Mouse (Mus musculus): ENCODE data around the gene Plcl2. TPM values are rescaled to one million over a fixed set of nuclear protein-coding genes. Genes with fewer than 3 reads are reported as not detected.
"Not testable (repeated sequence)": the region's sequence is repeated elsewhere in the genome, so short reads cannot be mapped to it uniquely, and the experiment has no call there.

Gene Plcl2
- total RNA-seq, 2 experiments from 2014 or later, result 51.9 to 56.6 TPM

GRCm38 (mm10) chr17:50620794-50621537 is 111.8 kb downstream of the Plcl2 start:
- no peak for DNase-seq (ENCODE audit: low spot score in 2 of 2)

- DNase-seq (ENCODE audit: low spot score in 2 of 2), result no peak
Observed at GRCm38 (mm10) chr17:50621996-50622395, 112.8 kb downstream of the Plcl2 start.

GRCm38 (mm10) chr17:50625584-50625983 is 116.4 kb downstream of the Plcl2 start:
- no peak for DNase-seq (ENCODE audit: low spot score in 2 of 2)

- DNase-seq (ENCODE audit: low spot score in 2 of 2), result no peak
Observed at GRCm38 (mm10) chr17:50627658-50628057, 118.5 kb downstream of the Plcl2 start.

GRCm38 (mm10) chr17:50628716-50629115 is 119.5 kb downstream of the Plcl2 start:
- no peak for DNase-seq (ENCODE audit: low spot score in 2 of 2)

GRCm38 (mm10) chr17:50630992-50631391 is 121.8 kb downstream of the Plcl2 start:
- DNase-seq (ENCODE audit: low spot score in 2 of 2), result not testable (repeated sequence)

- DNase-seq (ENCODE audit: low spot score in 2 of 2), result no peak
Observed at GRCm38 (mm10) chr17:50634008-50634871, 125.0 kb downstream of the Plcl2 start.

GRCm38 (mm10) chr17:50635961-50636585 is 126.9 kb downstream of the Plcl2 start:
- DNase-seq (ENCODE audit: low spot score in 2 of 2), result no peak

- DNase-seq (ENCODE audit: low spot score in 2 of 2), result no peak
Observed at GRCm38 (mm10) chr17:50638791-50639190, 129.6 kb downstream of the Plcl2 start.

- DNase-seq (ENCODE audit: low spot score in 2 of 2), result no peak
Observed at GRCm38 (mm10) chr17:50641076-50641610, 131.9 kb downstream of the Plcl2 start.

- no peak for DNase-seq (ENCODE audit: low spot score in 2 of 2)
Observed at GRCm38 (mm10) chr17:50641879-50642278, 132.7 kb downstream of the Plcl2 start.

GRCm38 (mm10) chr17:50643356-50643755 is 134.2 kb downstream of the Plcl2 start:
- no peak for DNase-seq (ENCODE audit: low spot score in 2 of 2)

- no peak for DNase-seq (ENCODE audit: low spot score in 2 of 2)
Observed at GRCm38 (mm10) chr17:50643989-50644388, 134.8 kb downstream of the Plcl2 start.

- not testable (repeated sequence) for DNase-seq (ENCODE audit: low spot score in 2 of 2)
Observed at GRCm38 (mm10) chr17:50648141-50648540, 138.9 kb downstream of the Plcl2 start.

- no peak for DNase-seq (ENCODE audit: low spot score in 2 of 2)
Observed at GRCm38 (mm10) chr17:50648757-50649419, 139.7 kb downstream of the Plcl2 start.

- no peak for DNase-seq (ENCODE audit: low spot score in 2 of 2)
Observed at GRCm38 (mm10) chr17:50650535-50651223, 141.5 kb downstream of the Plcl2 start.

- DNase-seq (ENCODE audit: low spot score in 2 of 2), result no peak
Observed at GRCm38 (mm10) chr17:50654741-50655415, 145.7 kb downstream of the Plcl2 start.

- DNase-seq (ENCODE audit: low spot score in 2 of 2), result no peak
Observed at GRCm38 (mm10) chr17:50655416-50655776, 146.2 kb downstream of the Plcl2 start.

GRCm38 (mm10) chr17:50657321-50657720 is 148.1 kb downstream of the Plcl2 start:
- no peak for DNase-seq (ENCODE audit: low spot score in 2 of 2)

GRCm38 (mm10) chr17:50658901-50659300 is 149.7 kb downstream of the Plcl2 start:
- DNase-seq (ENCODE audit: low spot score in 2 of 2), result no peak
